Mouse (Mus musculus) neural tube, embryonic 14.5 days (tissue): ENCODE results near the gene Hspa12a. TPM values are rescaled to one million over a fixed set of nuclear protein-coding genes. Genes with fewer than 3 reads are reported as not detected.

Experiments
- microRNA-seq: library from miRNA; unstranded; fragments of <30 nt; microRNA quantifications from one replicate; pipeline ENCODE4, GENCODE M21; 2016
- polyA plus RNA-seq: library from polyadenylated mRNA; unstranded; fragments of >200 nt; fragmentation: Nextera tagmentation; extraction: Ambion mirVana; gene quantifications from 2 replicates; pipeline ENCODE4 v1.2.1, GENCODE M21; 2014

Gene Hspa12a
- polyA plus RNA-seq, 1 experiment from 2014 or later = 45.3 TPM

Small RNA genes lying within 50 kb of the gene (microRNA-seq; reads per million reads assigned to microRNA genes)
- not detected for gene Mir3086

Other genes with a start within 250 kb of the Hspa12a start
- gene Pnliprp1, start 214.8 kb downstream of the Hspa12a start, polyA plus RNA-seq = 0.49 TPM in 1 of 2 replicates, not detected in the other
- gene Pnliprp2, start 183.9 kb downstream of the Hspa12a start, polyA plus RNA-seq = not detected in 2 replicates
- gene 1700019N19Rik, start 149.2 kb downstream of the Hspa12a start, polyA plus RNA-seq = not detected in 2 replicates
- 0.93 and 1.2 TPM in 2 replicates for gene Eno4, start 229 bp downstream of the Hspa12a start, polyA plus RNA-seq
- gene Shtn1, start 132.4 kb upstream of the Hspa12a start, polyA plus RNA-seq = 54.9 and 59.5 TPM in 2 replicates
- gene Vax1, start 226.4 kb upstream of the Hspa12a start, polyA plus RNA-seq = not detected in 2 replicates